Mouse (Mus musculus) limb, embryonic 14.5 days (tissue): ENCODE measurements at regions not wholly inside any gene's neighbourhood (a gene's known extent, or its start where the extent isn't known, plus 50 kb on each side); places are given as distances from the start of the nearest gene placed in this dataset.

Experiments
- ATAC-seq: fragments of 200-750 bp; cut with Nextera tagmentation; 2 replicates; pipeline ENCODE4 v1.8.0; 2017; ENCODE audit warnings: low read depth, moderate number of reproducible peaks, moderate TSS enrichment; ENCODE audit not compliant: low FRiP score
- DNase-seq: peaks from one replicate; pipeline ENCODE4 v3.0.0-alpha.2; 2015; ENCODE audit warnings: low spot score
- H3K27ac ChIP-seq: fragments of 300-500 bp; sonication (generic); replicated peaks from 2 replicates; pipeline ENCODE4 v1.5.1; 2014; ENCODE audit warnings: low read depth, mild to moderate bottlenecking, low read length, moderate library complexity, mixed read lengths
- H3K27me3 ChIP-seq: fragments of 300-500 bp; sonication (generic); 2 replicates; pipeline ENCODE4 v1.6.1; 2014; ENCODE audit warnings: low read length, mixed read lengths; ENCODE audit not compliant: control insufficient read depth, insufficient read depth
- H3K36me3 ChIP-seq: fragments of 300-500 bp; sonication (generic); 2 replicates; pipeline ENCODE4 v1.6.1; 2014; ENCODE audit warnings: mild to moderate bottlenecking, low read length, moderate library complexity, mixed read lengths; ENCODE audit not compliant: control insufficient read depth, insufficient read depth
- H3K4me1 ChIP-seq: fragments of 300-500 bp; sonication (generic); 2 replicates; pipeline ENCODE4 v1.6.1; 2014; ENCODE audit warnings: antibody characterized with exemption, low read length, mixed read lengths; ENCODE audit not compliant: control insufficient read depth, insufficient read depth
- H3K4me2 ChIP-seq: fragments of 300-500 bp; sonication (generic); replicated peaks from 2 replicates; pipeline ENCODE4 v1.6.1; 2014; ENCODE audit warnings: low read depth, mild to moderate bottlenecking, low read length, moderate library complexity; ENCODE audit not compliant: severe bottlenecking
- H3K4me3 ChIP-seq: fragments of 300-500 bp; sonication (generic); replicated peaks from 2 replicates; pipeline ENCODE4 v1.5.1; 2014; ENCODE audit warnings: low read length
- H3K9ac ChIP-seq: fragments of 300-500 bp; sonication (generic); 2 replicates; pipeline ENCODE4 v1.6.1; 2014; ENCODE audit warnings: mild to moderate bottlenecking, low read depth, low read length, moderate library complexity; ENCODE audit not compliant: severe bottlenecking
- H3K9me3 ChIP-seq: fragments of 300-500 bp; sonication (generic); 2 replicates; pipeline ENCODE4 v1.6.1; 2016; ENCODE audit warnings: low read length; ENCODE audit not compliant: control insufficient read depth
- POLR2A ChIP-seq: fragments of 200-500 bp; IDR thresholded peaks from 2 replicates; pipeline ENCODE4 v1.8.0; 2012; ENCODE audit warnings: inconsistent platforms, mild to moderate bottlenecking, moderate library complexity, borderline replicate concordance; ENCODE audit not compliant: insufficient read depth, insufficient read length; ENCODE audit errors: extremely low read depth
- WGBS: fragments of 180-500 bp; shearing (Covaris S2); extraction: QIAGEN DNeasy Blood & Tissue Kit; methylation state at CpG from one replicate; pipeline ENCODE4 v1.1.7; 2014; 5-methylcytosine and 5-hydroxymethylcytosine counted together

DNA sequence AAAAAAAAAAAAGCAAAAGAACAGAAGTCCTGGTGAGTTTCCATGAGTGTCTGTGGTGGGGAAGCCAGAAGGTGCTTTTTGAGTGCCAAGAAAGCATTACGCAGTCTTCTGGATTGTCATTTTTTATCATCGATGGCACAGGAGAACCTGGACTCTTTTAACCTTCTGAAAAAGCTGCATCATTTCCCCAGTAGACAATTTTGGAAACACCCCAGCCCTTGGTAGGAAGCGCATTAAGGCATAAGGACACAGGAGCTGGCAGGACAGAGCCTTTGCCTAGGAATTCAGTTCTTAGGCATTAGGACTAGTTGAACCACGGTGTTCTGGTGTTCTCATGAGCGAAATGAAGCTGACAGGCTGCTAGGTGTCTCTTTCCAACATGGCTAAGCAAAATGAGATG is 875.1 kb upstream of the Car8 start:
- Histone ChIP-seq H3K27ac (no peak overlapping the region), H3K4me2 (no peak overlapping the region), H3K4me1 (no peaks in the 10 kb centered on the region), H3K4me3 (no peak overlapping the region), H3K27me3 (0 out of 2 replicates have a peak, but pooled peaks cover 8% of the 10 kb centered on the region), H3K36me3 (no peaks in the 10 kb centered on the region), H3K9me3 (no peaks in the 10 kb centered on the region), H3K9ac (no peak overlapping the region)
- no peak for TF ChIP-seq POLR2A
- no peak for DNase-seq
- no peak for ATAC-seq
- 89% methylated on average over 5 of the region's 5 CpGs for WGBS

DNA sequence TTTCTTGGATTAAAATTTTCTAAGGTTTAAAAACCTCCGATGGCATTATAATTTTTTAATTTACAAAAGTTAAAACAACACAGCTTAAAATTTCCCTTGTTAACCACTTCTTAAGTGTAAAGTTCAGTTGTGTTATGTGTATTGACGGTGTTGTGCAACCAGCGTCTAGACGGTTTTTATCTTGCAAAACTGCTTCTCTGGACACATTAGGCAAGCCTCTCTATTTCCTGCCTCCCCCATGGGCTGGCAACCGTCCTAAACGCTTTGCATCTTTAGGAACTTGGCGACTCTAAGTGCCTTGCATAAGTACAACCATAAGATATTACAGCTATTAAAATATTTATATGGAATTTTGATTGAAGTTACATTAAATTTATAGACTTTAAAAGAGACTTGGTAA is 871.5 kb upstream of the Car8 start:
- TF ChIP-seq POLR2A, result no peak

DNA sequence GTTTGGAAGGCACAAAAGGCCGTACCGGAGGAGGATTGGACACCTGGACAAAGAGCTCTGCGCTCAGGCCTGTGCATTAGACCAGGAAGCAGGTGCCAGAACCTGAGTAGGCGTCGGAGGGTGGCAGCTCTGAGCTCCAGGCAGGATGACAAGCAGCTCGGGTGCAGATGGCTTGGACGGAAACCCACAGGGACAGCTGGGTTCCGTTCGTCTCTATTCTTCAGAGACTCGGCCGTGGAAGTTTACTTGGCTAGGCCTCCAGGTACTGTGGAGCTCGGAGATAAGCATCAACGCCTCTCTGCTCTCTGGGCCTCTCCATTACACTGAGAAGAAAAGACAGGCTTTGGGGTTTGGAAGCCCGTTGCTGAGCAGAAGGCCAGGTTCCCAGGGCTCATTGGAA is 868.5 kb upstream of the Car8 start:
- H3K9ac ChIP-seq, result no peak overlapping the region
- H3K4me1 ChIP-seq, result no peaks in the 10 kb centered on the region
- no peaks in the 10 kb centered on the region for H3K36me3 ChIP-seq
- DNase-seq (no peak), ATAC-seq (no peak)
- 76% methylated on average over 14 of the region's 14 CpGs for whole genome bisulfite sequencing
- no peak overlapping the region for H3K4me2 ChIP-seq
- no peak overlapping the region for H3K4me3 ChIP-seq
- TF ChIP-seq POLR2A, result no peak
- H3K27me3 ChIP-seq, result no peaks in the 10 kb centered on the region
- H3K9me3 ChIP-seq, result 0 out of 2 replicates have a peak, but pooled peaks cover 6% of the 10 kb centered on the region
- H3K27ac ChIP-seq, result no peak overlapping the region

More for the DNA sequence above, 871.5 kb upstream of the Car8 start:
- H3K4me3 ChIP-seq, result no peak overlapping the region
- 0 out of 2 replicates have a peak, but pooled peaks cover 8% of the 10 kb centered on the region for H3K27me3 ChIP-seq
- no peak for DNase-seq
- no peaks in the 10 kb centered on the region for H3K4me1 ChIP-seq
- no peaks in the 10 kb centered on the region for H3K36me3 ChIP-seq
- H3K27ac ChIP-seq, result no peak overlapping the region
- no peak overlapping the region for H3K9ac ChIP-seq
- 43% methylated on average over 7 of the region's 7 CpGs for WGBS
- H3K4me2 ChIP-seq, result no peak overlapping the region
- no peak for ATAC-seq
- no peaks in the 10 kb centered on the region for H3K9me3 ChIP-seq

DNA sequence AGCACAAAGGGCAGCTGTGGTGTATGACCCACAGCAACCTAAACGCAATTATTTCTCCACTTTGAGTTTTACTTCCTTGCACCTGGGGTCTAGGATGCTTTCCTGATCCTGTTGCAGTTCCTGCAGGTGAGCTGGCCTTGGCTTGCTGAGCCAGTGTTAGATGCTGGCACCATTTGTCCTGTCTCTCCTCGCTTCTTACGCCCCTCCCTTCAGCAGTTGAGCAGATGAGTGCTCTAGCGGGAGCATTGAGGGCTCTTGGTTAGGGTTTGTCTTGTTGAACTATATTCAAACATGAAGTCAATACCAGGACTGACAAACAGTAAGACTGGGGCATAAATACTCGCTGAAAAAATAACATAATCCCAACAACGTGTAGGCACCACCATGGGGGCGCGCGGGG is 867.9 kb upstream of the Car8 start:
- DNase-seq (no peak), ATAC-seq (no peak)
- Histone ChIP-seq H3K9me3 (0 out of 2 replicates have a peak, but pooled peaks cover 6% of the 10 kb centered on the region), H3K27me3 (no peaks in the 10 kb centered on the region), H3K4me1 (no peaks in the 10 kb centered on the region), H3K36me3 (no peaks in the 10 kb centered on the region), H3K27ac (no peak overlapping the region), H3K9ac (no peak overlapping the region), H3K4me3 (no peak overlapping the region), H3K4me2 (no peak overlapping the region)
- no peak for TF ChIP-seq POLR2A
- 88% methylated on average over 9 of the region's 9 CpGs for WGBS

DNA sequence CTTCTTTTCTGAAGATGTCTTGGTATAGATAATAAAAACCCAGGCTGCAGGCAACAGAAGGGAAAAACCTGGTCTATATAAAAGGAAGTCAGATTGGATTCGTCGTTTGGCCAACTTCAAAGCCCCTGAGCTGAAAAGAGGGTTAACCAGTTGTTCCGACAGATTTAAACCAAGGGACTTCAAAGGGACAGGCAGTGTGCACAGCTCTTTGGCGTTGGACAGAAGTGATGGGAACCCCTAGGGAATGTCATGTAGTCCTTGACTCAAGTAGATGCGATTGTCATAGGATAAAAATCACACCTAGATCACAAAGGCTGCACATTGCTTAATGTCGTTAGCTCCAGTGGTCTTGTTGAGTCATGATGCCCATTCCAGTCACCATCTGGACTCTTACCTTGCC is 865.8 kb upstream of the Car8 start:
- 34% methylated on average over 6 of the region's 6 CpGs for WGBS

DNA sequence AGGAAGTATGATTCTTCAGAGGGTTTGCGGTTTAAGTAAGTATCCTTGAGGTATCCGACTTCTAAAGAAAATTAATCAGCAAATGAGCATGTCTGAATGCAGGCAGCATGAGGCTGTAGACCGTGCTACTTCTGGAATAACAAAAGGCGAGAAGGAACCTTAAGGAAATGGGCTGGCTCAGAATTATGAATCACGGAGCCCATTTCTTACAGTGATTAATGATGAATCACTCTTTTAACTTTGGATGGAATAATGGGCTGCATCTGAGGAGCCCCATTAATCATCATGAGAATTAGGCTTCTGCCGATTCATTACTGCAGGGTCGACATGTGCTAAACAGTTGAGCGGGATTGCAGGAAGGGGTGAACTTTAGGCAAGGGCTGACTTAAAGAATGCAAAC is 865.1 kb upstream of the Car8 start:
- H3K4me2 ChIP-seq, result no peak overlapping the region
- no peaks in the 10 kb centered on the region for H3K27me3 ChIP-seq
- H3K27ac ChIP-seq, result no peak overlapping the region
- H3K4me1 ChIP-seq, result no peaks in the 10 kb centered on the region
- no peak for TF ChIP-seq POLR2A
- H3K9ac ChIP-seq, result no peak overlapping the region
- 0 out of 2 replicates have a peak, but pooled peaks cover 6% of the 10 kb centered on the region for H3K9me3 ChIP-seq
- H3K36me3 ChIP-seq, result no peaks in the 10 kb centered on the region
- ATAC-seq (no peak), DNase-seq (no peak)
- WGBS, result 56% methylated on average over 8 of the region's 8 CpGs
- H3K4me3 ChIP-seq, result no peak overlapping the region

More for the DNA sequence above, 865.8 kb upstream of the Car8 start:
- no peak for ATAC-seq
- Histone ChIP-seq H3K4me2 (no peak overlapping the region), H3K36me3 (no peaks in the 10 kb centered on the region), H3K4me1 (no peaks in the 10 kb centered on the region), H3K9me3 (0 out of 2 replicates have a peak, but pooled peaks cover 6% of the 10 kb centered on the region), H3K4me3 (no peak overlapping the region), H3K27ac (no peak overlapping the region), H3K9ac (no peak overlapping the region), H3K27me3 (no peaks in the 10 kb centered on the region)
- DNase-seq, result no peak
- no peak for TF ChIP-seq POLR2A
